Mouse (Mus musculus): ENCODE measurements at regions not wholly inside any gene's neighbourhood (a gene's known extent, or its start where the extent isn't known, plus 50 kb on each side); places are given as distances from the start of the nearest gene placed in this dataset.

GRCm38 (mm10) chr2:166505309-166505708, 208.3 kb downstream of the Prex1 start:
- Histone ChIP-seq H3K4me1 (replicated peaks; ENCODE audit: control insufficient read depth, insufficient read depth, low read length) (no peaks in the 10 kb centered on the region), H3K27ac (ENCODE audit: control insufficient read depth, insufficient read depth, low read length) (no peak overlapping the region), H3K27me3 (ENCODE audit: control insufficient read depth, insufficient read depth, low read length) (no peaks in the 10 kb centered on the region), H3K36me3 (ENCODE audit: control insufficient read depth, insufficient read depth, low read length) (no peaks in the 10 kb centered on the region), H3K4me3 (ENCODE audit: control insufficient read depth, insufficient read depth, low read length) (no peak overlapping the region)
- DNase-seq, result no peak
- WGBS, result 54% methylated on average over 9 of the region's 9 CpGs
- no peak for TF ChIP-seq POLR2A (IDR thresholded peaks at IDR 0.05; ENCODE audit: control insufficient read depth, extremely low read depth, insufficient read depth, low read length, poor library complexity)
- TF ChIP-seq CTCF (IDR thresholded peaks at IDR 0.05; ENCODE audit: borderline replicate concordance, control insufficient read depth, extremely low read depth, insufficient read depth, low read length, poor library complexity), result no peak

- H3K36me3 ChIP-seq (ENCODE audit: control insufficient read depth, insufficient read depth, low read length), result no peaks in the 10 kb centered on the region
- no peaks in the 10 kb centered on the region for H3K27me3 ChIP-seq (ENCODE audit: control insufficient read depth, insufficient read depth, low read length)
- H3K4me3 ChIP-seq (ENCODE audit: control insufficient read depth, insufficient read depth, low read length), result no peak overlapping the region
- 93% methylated on average over 6 of the region's 6 CpGs for whole genome bisulfite sequencing
- TF ChIP-seq CTCF (IDR thresholded peaks at IDR 0.05; ENCODE audit: borderline replicate concordance, control insufficient read depth, extremely low read depth, insufficient read depth, low read length, poor library complexity) (no peak), POLR2A (IDR thresholded peaks at IDR 0.05; ENCODE audit: control insufficient read depth, extremely low read depth, insufficient read depth, low read length, poor library complexity) (no peak)
- DNase-seq, result no peak
- H3K4me1 ChIP-seq (replicated peaks; ENCODE audit: control insufficient read depth, insufficient read depth, low read length), result no peaks in the 10 kb centered on the region
- H3K27ac ChIP-seq (ENCODE audit: control insufficient read depth, insufficient read depth, low read length), result no peak overlapping the region
Observed at GRCm38 (mm10) chr2:166503666-166504065, 210.0 kb downstream of the Prex1 start.

- H3K36me3 ChIP-seq (ENCODE audit: control insufficient read depth, insufficient read depth, low read length), result no peaks in the 10 kb centered on the region
- 86% methylated on average over 12 of the region's 12 CpGs for WGBS
- peaks cover 14% of the 10 kb centered on the region for H3K4me1 ChIP-seq (replicated peaks; ENCODE audit: control insufficient read depth, insufficient read depth, low read length)
- no peaks in the 10 kb centered on the region for H3K27me3 ChIP-seq (ENCODE audit: control insufficient read depth, insufficient read depth, low read length)
- TF ChIP-seq CTCF (IDR thresholded peaks at IDR 0.05; ENCODE audit: borderline replicate concordance, control insufficient read depth, extremely low read depth, insufficient read depth, low read length, poor library complexity), result no peak
- no peak for TF ChIP-seq POLR2A (IDR thresholded peaks at IDR 0.05; ENCODE audit: control insufficient read depth, extremely low read depth, insufficient read depth, low read length, poor library complexity)
- no peak overlapping the region for H3K27ac ChIP-seq (ENCODE audit: control insufficient read depth, insufficient read depth, low read length)
- no peak for DNase-seq
- no peak overlapping the region for H3K4me3 ChIP-seq (ENCODE audit: control insufficient read depth, insufficient read depth, low read length)
Observed at GRCm38 (mm10) chr2:166492895-166493294, 220.7 kb downstream of the Prex1 start.

DNA sequence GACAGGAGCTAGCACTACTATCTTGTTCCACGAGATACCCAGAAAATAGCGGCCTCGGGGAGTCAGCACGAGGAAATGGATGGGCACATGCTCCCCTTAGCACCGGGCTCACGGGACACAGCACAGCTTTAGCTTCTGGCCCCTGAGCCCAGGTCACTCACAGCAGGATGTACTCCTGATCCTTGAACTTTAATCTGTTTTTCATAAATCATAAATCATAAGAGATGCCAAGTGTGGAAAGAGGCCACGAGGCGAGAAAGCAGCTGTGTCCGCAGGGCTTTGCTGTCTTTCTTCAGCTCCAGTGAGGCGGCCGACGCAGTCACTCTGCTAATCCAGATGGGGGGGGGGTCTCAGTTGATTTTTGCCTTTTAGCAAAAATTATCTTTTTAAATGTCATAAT, 221.2 kb downstream of the Prex1 start:
- 73% methylated on average over 12 of the region's 12 CpGs for WGBS
- DNase-seq, result no peak
- TF ChIP-seq POLR2A (IDR thresholded peaks at IDR 0.05; ENCODE audit: control insufficient read depth, extremely low read depth, insufficient read depth, low read length, poor library complexity) (no peak), CTCF (IDR thresholded peaks at IDR 0.05; ENCODE audit: borderline replicate concordance, control insufficient read depth, extremely low read depth, insufficient read depth, low read length, poor library complexity) (no peak)
- no peak overlapping the region for H3K27ac ChIP-seq (ENCODE audit: control insufficient read depth, insufficient read depth, low read length)
- H3K4me1 ChIP-seq (replicated peaks; ENCODE audit: control insufficient read depth, insufficient read depth, low read length), result peaks cover 14% of the 10 kb centered on the region
- H3K4me3 ChIP-seq (ENCODE audit: control insufficient read depth, insufficient read depth, low read length), result no peak overlapping the region
- H3K27me3 ChIP-seq (ENCODE audit: control insufficient read depth, insufficient read depth, low read length), result no peaks in the 10 kb centered on the region
- H3K36me3 ChIP-seq (ENCODE audit: control insufficient read depth, insufficient read depth, low read length), result no peaks in the 10 kb centered on the region

DNA sequence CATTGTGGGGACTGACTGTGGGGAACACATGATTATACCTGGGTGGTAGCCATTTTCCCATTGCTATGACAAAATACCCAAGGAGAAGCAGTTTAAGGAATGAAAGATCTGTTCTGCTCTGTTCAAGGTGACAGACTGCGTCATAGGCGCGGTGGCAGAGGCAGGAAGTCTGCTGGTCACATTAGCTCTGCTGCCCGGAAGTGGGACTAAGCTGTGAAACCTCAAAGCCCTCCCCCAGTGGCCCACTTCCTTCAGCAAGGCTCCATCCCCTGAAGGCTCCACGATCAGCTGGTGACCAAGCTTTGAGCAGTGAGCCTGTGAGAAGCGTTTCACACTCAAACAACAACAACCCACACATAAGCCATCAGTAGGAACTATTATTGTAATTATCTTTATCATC, 221.8 kb downstream of the Prex1 start:
- H3K4me1 ChIP-seq (replicated peaks; ENCODE audit: control insufficient read depth, insufficient read depth, low read length), result peaks cover 14% of the 10 kb centered on the region
- H3K27ac ChIP-seq (ENCODE audit: control insufficient read depth, insufficient read depth, low read length), result no peak overlapping the region
- DNase-seq, result no peak
- H3K36me3 ChIP-seq (ENCODE audit: control insufficient read depth, insufficient read depth, low read length), result no peaks in the 10 kb centered on the region
- TF ChIP-seq CTCF (IDR thresholded peaks at IDR 0.05; ENCODE audit: borderline replicate concordance, control insufficient read depth, extremely low read depth, insufficient read depth, low read length, poor library complexity), result no peak
- no peak overlapping the region for H3K4me3 ChIP-seq (ENCODE audit: control insufficient read depth, insufficient read depth, low read length)
- H3K27me3 ChIP-seq (ENCODE audit: control insufficient read depth, insufficient read depth, low read length), result no peaks in the 10 kb centered on the region
- 9% methylated on average over 6 of the region's 6 CpGs for WGBS

- Histone ChIP-seq H3K36me3 (ENCODE audit: control insufficient read depth, insufficient read depth, low read length) (no peaks in the 10 kb centered on the region), H3K27me3 (ENCODE audit: control insufficient read depth, insufficient read depth, low read length) (no peaks in the 10 kb centered on the region), H3K4me1 (replicated peaks; ENCODE audit: control insufficient read depth, insufficient read depth, low read length) (peaks cover 14% of the 10 kb centered on the region), H3K27ac (ENCODE audit: control insufficient read depth, insufficient read depth, low read length) (no peak overlapping the region), H3K4me3 (ENCODE audit: control insufficient read depth, insufficient read depth, low read length) (no peak overlapping the region)
- no peak for TF ChIP-seq POLR2A (IDR thresholded peaks at IDR 0.05; ENCODE audit: control insufficient read depth, extremely low read depth, insufficient read depth, low read length, poor library complexity)
- no peak for TF ChIP-seq CTCF (IDR thresholded peaks at IDR 0.05; ENCODE audit: borderline replicate concordance, control insufficient read depth, extremely low read depth, insufficient read depth, low read length, poor library complexity)
- 49% methylated on average over 15 of the region's 15 CpGs for WGBS
- DNase-seq, result no peak
Observed at GRCm38 (mm10) chr2:166489041-166489872, 224.4 kb downstream of the Prex1 start.

- Histone ChIP-seq H3K4me3 (ENCODE audit: control insufficient read depth, insufficient read depth, low read length) (no peak overlapping the region), H3K27ac (ENCODE audit: control insufficient read depth, insufficient read depth, low read length) (no peak overlapping the region), H3K4me1 (replicated peaks; ENCODE audit: control insufficient read depth, insufficient read depth, low read length) (peaks cover 14% of the 10 kb centered on the region), H3K36me3 (ENCODE audit: control insufficient read depth, insufficient read depth, low read length) (no peaks in the 10 kb centered on the region), H3K27me3 (ENCODE audit: control insufficient read depth, insufficient read depth, low read length) (no peaks in the 10 kb centered on the region)
- TF ChIP-seq CTCF (IDR thresholded peaks at IDR 0.05; ENCODE audit: borderline replicate concordance, control insufficient read depth, extremely low read depth, insufficient read depth, low read length, poor library complexity) (no peak), POLR2A (IDR thresholded peaks at IDR 0.05; ENCODE audit: control insufficient read depth, extremely low read depth, insufficient read depth, low read length, poor library complexity) (no peak)
- DNase-seq, result no peak
- whole genome bisulfite sequencing, result 75% methylated on average over 15 of the region's 15 CpGs
Observed at GRCm38 (mm10) chr2:166487688-166488087, 225.9 kb downstream of the Prex1 start.

Data from thymus, adult 2 months (tissue).